35 mouse cellular contexts compared by ENCODE assay signal in the genomic region with DNA sequence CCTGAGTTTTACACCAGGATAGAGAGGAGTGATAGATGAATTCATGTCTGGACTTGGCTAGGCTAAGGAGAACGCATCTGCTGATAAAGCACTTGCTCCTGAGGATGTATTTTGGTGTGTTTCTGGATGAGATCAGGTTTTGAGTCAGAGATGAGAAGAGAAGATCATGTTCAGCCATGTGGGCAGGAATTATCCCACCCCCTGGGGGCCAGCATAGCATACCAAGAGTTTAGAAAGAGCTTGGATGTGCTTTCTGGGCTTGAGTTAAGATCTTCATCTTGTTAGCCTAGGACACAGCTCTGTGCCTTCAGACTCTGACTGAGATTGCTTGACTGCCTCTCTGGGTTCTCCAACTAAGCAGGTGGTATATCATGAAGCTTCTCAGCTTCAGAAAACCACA.
"Had no signal": no experiment of that assay in that cellular context is flagged by ENCODE, and none has a peak within 500 bp of the region (broad histone marks: within the 10 kb centered on the region; RNA-seq: fewer than 3 reads in every experiment).

No protein-coding gene starts in this region.

- H3K4me3 ChIP-seq: heart, embryonic 12.5 days; heart, embryonic 13.5 days; heart, embryonic 15.5 days; hindbrain, embryonic 10.5 days; hindbrain, embryonic 12.5 days; hindbrain, embryonic 13.5 days; hindbrain, embryonic 15.5 days; intestine, embryonic 15.5 days; kidney, embryonic 15.5 days; layer of hippocampus, adult 2 months; left cerebral cortex, adult 2 months had no signal

- ATAC-seq: hindbrain, embryonic 16.5 days; hindbrain, postnatal 0 days; inflammation-experienced regulatory T-cells, adult 6 months; intestine, embryonic 15.5 days; intestine, embryonic 16.5 days; intestine, postnatal 0 days had no signal

- H3K4me1 ChIP-seq: heart, embryonic 15.5 days; hindbrain, embryonic 12.5 days; hindbrain, embryonic 13.5 days; hindbrain, embryonic 15.5 days; intestine, embryonic 15.5 days had no signal

- H3K36me3 ChIP-seq: heart, embryonic 12.5 days; heart, embryonic 13.5 days; heart, embryonic 15.5 days; hindbrain, embryonic 10.5 days; hindbrain, embryonic 12.5 days; hindbrain, embryonic 13.5 days; hindbrain, embryonic 15.5 days; intestine, embryonic 15.5 days; kidney, embryonic 15.5 days had no signal

- H3K4me2 ChIP-seq: heart, embryonic 11.5 days; heart, embryonic 12.5 days; heart, embryonic 13.5 days; heart, embryonic 15.5 days; hindbrain, embryonic 12.5 days; hindbrain, embryonic 13.5 days; hindbrain, embryonic 14.5 days; hindbrain, embryonic 15.5 days; intestine, embryonic 15.5 days; kidney, embryonic 15.5 days had no signal

- H3K9me3 ChIP-seq: heart, embryonic 12.5 days; heart, embryonic 13.5 days; heart, embryonic 15.5 days; hindbrain, embryonic 10.5 days; hindbrain, embryonic 12.5 days; hindbrain, embryonic 13.5 days; hindbrain, embryonic 15.5 days; intestine, embryonic 15.5 days; kidney, embryonic 15.5 days had no signal

- DNase-seq: heart, postnatal 10 days; heart, postnatal 14 days; heart, postnatal 36 days; heart, postnatal 4 days; kidney, adult 11 months; kidney, adult 18-20 months; kidney, adult 2 months; kidney, adult 8-10 months; kidney, adult 9 months; kidney, postnatal 10 days; kidney, postnatal 14 days; kidney, postnatal 25 days; kidney, postnatal 36 days; kidney, postnatal 4 days; layer of hippocampus, adult 9-11 months; layer of hippocampus, postnatal 36 days had no signal

- H3K9ac ChIP-seq: heart, embryonic 12.5 days; heart, embryonic 13.5 days; heart, embryonic 15.5 days; hindbrain, embryonic 12.5 days; hindbrain, embryonic 13.5 days; hindbrain, embryonic 14.5 days; hindbrain, embryonic 15.5 days; intestine, embryonic 15.5 days; kidney, embryonic 15.5 days had no signal

- H3K27me3 ChIP-seq: heart, embryonic 12.5 days; heart, embryonic 13.5 days; heart, embryonic 15.5 days; hindbrain, embryonic 12.5 days; hindbrain, embryonic 13.5 days; hindbrain, embryonic 15.5 days; kidney, embryonic 15.5 days had no signal

- H3K27ac ChIP-seq: heart, embryonic 13.5 days; heart, embryonic 15.5 days; hindbrain, embryonic 10.5 days; hindbrain, embryonic 12.5 days; hindbrain, embryonic 13.5 days; hindbrain, embryonic 14.5 days; hindbrain, embryonic 15.5 days; hindbrain, postnatal 0 days; intestine, embryonic 15.5 days; kidney, embryonic 15.5 days; kidney, postnatal 0 days; layer of hippocampus, adult 2 months; left cerebral cortex, adult 2 months had no signal
